Mouse (Mus musculus): ENCODE results near the gene Hoxd12. TPM values are rescaled to one million over a fixed set of nuclear protein-coding genes. Genes with fewer than 3 reads are reported as not detected.

The Hoxd12 gene
- not detected for polyA plus RNA-seq (2017; shearing (Covaris generic))

DNA sequence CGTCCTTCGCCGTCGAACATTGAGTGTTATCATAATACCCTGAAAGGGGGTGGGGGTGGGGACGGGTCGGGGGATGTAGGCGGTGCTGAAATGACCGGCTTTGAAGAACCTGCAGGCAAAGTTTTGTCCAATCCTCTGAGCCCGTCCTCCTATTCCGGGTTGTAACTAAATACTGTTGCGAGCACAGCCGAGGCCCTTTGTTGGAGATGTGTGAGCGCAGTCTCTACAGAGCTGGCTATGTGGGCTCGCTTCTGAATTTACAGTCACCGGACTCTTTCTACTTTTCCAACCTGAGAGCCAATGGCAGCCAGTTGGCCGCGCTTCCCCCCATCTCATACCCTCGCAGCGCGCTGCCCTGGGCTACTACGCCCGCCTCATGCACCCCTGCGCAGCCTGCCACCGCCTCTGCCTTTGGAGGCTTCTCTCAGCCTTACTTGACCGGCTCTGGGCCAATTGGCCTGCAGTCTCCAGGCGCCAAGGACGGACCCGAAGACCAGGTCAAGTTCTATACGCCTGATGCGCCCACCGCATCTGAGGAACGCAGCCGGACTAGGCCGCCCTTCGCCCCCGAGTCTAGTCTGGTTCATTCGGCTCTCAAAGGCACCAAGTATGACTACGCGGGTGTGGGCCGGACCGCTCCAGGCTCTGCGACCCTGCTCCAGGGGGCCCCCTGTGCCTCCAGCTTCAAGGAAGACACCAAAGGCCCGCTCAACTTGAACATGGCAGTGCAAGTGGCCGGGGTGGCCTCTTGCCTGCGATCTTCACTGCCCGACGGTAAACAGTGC lies at the start of gene Hoxd12:
Gene Hoxd12 (plus strand): TSS at position 133 of the 785 bp plus-strand sequence.

DNA sequence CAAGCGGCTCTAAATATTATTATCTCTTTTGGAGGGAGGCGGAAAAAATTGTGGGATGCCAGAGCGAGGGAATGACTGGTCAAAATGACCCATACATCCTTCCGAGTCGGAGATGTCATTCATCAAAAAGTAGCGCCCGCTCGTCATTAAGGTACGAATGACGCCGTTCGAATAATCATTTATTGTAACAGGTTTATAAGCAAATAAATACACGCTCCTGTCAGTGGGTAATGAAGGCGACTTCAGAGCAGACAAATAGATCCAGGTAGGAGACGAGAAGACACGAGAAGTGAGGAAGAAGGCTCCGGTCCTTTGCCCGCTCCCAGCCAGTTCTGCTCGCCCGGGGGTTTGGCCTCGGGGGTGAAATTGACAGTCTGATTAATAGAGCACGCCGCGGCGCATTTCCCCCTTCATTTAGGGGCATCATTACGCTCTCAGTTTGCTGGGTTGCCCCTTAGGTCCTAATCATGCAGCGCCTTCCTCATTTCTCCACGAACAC lies 15.3 kb upstream of the Hoxd12 start, which contains the start of gene Evx2:
Gene Evx2 (minus strand): TSS at position 51 of the 499 bp plus-strand sequence.

DNA sequence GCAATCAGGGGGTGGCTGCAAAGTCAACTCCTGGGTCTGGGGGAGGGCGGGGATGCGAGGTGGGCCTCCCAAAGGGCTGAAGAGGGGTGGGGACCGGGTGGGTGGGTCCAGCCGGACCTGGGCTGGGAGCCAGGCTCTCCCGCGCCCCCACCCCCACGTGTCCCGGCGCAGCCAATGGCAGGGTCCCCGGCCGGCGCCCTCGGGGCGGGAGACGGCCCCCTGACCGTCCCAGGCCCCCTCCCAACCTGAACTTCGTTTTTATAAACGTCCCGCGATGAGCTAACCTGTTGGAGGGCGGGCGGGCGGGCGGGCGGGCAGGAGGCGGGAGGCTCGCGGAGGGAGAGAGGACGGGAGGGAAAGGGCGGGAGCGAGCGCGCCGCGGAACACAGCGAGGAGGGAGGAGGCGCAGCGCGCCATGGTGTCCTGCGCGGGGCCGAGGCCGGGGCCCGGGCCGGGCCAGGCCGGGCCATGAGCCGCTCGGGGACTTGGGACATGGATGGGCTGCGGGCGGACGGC lies 6.9 kb upstream of the Hoxd12 start, which contains the start of gene Hoxd13:
Gene Hoxd13 (plus strand): TSS at position 469 of the 516 bp plus-strand sequence.

DNA sequence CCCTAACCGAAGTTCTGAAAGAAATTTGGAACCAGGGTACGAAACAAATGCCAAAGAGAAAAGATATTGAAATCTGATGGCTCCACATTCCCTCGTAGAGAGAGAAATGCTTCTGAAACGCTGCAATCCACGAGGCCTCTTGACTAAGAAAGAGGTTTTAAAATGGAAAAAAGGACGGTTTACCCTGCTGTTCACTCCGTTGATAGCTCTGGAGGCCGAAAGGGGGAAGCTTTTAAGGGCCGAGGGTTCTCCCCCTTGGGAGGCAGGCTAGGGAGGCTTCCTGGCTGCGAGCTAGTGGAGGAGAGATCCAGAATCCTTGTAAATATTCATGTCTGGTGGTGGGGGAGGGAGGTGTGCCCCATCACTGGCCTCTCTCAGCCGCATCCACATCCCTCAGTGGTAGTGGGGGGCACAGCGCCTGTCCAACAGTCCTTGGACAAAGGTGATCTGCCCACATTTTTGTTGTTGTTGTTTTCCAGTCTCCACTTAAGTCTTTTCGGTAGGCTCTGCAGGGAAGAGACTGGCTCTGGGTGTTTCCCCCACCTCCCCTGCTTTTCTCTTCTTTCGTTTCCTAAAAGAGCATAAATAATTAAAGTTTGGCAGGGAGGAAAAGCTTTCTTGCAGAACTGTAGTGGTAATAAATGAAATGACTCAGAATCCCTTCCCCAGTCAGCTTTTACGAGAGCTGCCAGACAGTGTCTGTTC lies 4.2 kb downstream of the Hoxd12 start, which contains the start of gene Hoxd11:
Gene Hoxd11 (plus strand): TSS at position 667 of the 705 bp plus-strand sequence.

DNA sequence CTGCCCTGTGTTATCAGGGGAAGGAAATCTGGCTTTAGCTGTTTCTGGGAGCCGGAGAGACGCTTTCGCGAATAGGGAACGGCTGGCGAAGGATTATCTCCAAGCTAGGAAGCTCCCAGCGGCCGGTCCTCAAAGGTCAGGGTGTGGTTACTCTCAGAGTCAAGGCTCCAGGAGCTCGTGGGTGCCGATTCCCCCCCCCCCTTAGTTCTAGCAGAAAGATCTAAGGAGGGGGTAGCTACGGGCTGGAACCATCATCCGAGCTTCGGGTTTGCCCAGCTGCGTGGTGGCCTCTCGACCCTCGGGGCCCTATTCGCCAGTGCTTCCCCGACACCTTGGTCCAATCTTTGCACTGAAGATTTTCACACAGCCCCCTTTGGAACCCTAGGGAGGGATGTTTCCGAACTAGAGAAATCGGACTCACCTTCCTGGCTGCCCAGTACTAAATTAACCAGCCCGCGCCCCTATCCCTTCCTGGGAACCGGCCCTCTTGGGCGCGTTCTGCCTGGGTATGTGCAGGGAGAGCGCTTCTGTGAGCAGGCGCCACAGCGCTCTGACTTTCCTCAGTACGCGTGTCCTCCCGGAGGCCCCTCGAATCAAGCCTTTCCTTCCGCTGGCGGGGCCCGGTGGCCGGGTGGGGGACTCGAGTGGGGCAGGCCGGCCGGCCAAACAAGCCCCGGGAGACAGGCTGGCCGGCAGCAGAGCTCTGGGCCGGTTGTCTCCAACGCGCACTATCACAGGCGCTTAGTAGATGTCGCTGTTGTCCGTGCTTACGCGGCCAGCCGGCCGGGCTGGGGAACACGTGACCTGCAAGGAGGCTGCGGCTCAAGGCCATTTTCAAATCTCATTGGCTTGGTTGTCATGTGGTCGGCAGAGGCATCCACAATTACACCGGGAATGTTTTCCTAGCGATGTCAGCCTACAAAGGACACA lies 16.5 kb downstream of the Hoxd12 start, which contains the start of gene Hoxd10:
Gene Hoxd10 (plus strand): TSS at position 903 of the 930 bp plus-strand sequence.

DNA sequence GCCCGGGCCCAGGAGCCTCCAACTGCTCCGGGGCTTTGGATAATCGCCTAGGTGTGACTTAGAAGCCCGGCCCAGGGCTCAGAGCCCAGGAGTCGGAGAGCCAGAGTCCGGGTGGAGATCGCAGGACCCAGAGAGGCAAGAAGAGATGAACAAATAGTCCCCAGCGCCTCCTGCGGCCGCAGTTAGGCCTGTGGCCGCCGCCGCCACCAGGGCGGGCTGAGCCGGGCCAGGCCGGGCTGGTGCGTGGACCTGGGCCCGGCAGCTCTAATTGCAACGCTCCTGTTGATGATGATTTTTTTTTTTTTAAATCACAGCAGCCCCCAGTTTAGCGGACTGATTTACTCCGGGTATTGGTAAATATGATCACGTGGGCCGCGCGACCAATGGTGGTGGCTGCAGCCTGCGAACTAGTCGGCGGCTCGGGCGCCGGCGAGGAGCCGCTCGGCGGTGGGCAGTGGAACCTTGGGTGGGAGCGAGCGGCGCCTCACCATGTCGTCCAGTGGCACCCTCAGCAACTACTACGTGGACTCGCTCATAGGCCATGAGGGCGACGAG lies 22.8 kb downstream of the Hoxd12 start, which contains the start of gene Hoxd9:
Gene Hoxd9 (plus strand): TSS at position 161 of the 555 bp plus-strand sequence.

DNA sequence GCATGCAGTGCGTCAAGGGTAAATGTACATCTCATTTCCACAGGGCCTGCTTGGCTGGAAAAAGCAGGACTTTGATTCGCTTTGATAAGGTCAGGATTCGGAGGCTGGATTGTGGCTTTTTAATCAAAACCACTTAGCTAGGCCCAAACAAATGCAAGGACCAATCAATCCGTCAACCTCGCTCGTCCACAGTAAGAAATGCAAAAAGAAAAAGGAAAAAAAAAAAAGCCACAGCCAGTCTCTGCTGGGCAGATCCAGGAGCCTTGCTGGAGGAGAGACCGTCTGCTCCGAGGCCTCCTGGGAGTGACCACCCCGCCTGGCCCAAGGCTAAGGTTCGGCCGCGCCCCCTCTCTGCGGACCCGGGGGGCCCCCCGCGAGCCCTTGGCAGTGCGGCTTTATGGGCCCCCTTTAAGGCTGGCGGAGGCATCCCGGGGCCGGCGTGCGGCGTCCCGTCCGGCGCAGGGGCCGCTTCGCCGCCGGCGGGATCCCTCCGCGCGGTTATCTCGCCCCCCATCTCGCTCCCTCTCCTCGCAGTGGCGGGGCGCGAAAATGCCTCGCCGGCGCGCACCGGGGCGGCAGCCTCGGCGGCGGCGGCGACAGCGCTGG lies 29.7 kb downstream of the Hoxd12 start, which contains the start of gene Hoxd8:
Gene Hoxd8 (plus strand): TSS at position 223 of the 606 bp plus-strand sequence.

DNA sequence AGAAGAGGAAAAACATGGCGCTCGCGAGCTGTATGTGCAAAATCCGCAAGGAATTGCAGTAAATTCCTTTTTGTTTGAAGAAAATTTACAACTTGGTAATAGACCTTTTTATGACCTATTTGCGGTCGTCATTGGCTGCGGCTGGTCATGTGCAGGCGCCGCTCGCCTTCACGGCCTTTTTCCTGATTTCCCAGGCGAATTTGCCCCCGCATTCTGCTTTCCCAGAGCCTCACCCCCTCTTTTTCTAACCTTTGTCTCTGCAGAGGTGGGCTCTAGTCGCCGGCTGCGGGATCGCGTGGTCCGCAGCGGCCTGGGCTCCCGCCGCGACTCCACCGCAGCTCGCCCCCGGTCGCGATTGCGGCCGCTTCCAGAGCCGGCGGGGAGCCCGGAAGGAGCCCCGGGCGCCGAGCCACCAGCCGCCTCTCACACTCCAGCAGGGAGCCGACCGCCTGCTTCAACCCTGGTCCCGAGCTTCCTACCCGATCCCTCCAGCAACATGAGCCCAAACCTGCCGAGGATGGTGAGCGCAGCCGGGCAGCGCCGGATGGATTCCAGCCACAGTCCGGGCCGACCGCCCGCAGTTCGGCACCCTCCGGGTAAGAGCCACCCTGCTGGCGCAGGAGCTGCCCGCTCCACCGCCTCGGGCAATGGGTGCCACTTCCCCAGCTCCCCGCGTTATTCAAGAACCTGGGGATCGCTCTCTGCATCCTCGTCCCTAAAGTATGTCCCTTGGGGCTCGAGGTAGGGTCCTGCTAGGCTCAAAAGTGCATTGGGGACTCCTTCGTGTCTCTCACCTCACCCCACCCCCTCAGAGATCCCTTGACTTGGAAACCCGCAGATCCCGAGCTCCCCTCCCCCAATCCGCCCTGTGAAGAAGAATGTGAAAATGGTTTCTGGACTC lies 37.2 kb downstream of the Hoxd12 start, which contains the start of the genes Hoxd3 and Hoxd4:
Gene Hoxd3 (plus strand): TSS at position 207 of the 901 bp plus-strand sequence.
Gene Hoxd4 (plus strand): TSS at position 209 of the 901 bp plus-strand sequence.

DNA sequence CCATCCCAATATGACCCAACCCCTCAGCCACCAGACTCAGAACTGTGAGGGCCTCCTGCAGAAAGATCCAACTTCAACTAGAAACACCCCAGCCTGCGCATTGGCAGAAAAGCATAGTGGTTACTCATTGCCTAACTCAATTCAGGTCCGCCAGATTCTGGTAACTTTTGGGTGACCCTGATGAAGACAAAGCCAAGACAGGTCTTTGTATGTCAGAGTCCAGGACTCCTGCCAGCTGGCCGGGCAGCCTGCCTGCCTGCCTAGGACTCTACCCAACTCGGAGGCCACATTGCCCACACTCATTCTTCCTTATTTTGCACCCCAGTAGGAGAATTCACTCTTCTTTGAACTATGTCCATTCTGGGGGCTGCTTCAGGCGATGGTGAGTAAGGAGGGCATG lies 51.7 kb downstream of the Hoxd12 start, which contains the start of gene Gm28230:
Gene Gm28230 (plus strand): TSS at position 178 of the 400 bp plus-strand sequence.

Other genes with a start within 250 kb of the Hoxd12 start
- 23.7 TPM for gene Lnpk, start 95.6 kb upstream of the Hoxd12 start, polyA plus RNA-seq (2017; shearing (Covaris generic))
- gene Evx2, start 15.5 kb upstream of the Hoxd12 start, polyA plus RNA-seq (2017; shearing (Covaris generic)), result not detected
- not detected for gene Hoxd13, start 6.7 kb upstream of the Hoxd12 start, polyA plus RNA-seq (2017; shearing (Covaris generic))
- gene Hoxd11, start 4.5 kb downstream of the Hoxd12 start, polyA plus RNA-seq (2017; shearing (Covaris generic)), result not detected
- gene Hoxd10, start 16.9 kb downstream of the Hoxd12 start, polyA plus RNA-seq (2017; shearing (Covaris generic)), result not detected
- gene Hoxd9, start 22.7 kb downstream of the Hoxd12 start, polyA plus RNA-seq (2017; shearing (Covaris generic)), result not detected
- gene Hoxd8, start 29.6 kb downstream of the Hoxd12 start, polyA plus RNA-seq (2017; shearing (Covaris generic)), result not detected
- not detected for gene Hoxd3, start 36.9 kb downstream of the Hoxd12 start, polyA plus RNA-seq (2017; shearing (Covaris generic))
- gene Hoxd4, start 36.9 kb downstream of the Hoxd12 start, polyA plus RNA-seq (2017; shearing (Covaris generic)), result not detected
- not detected for gene Gm28230, start 51.7 kb downstream of the Hoxd12 start, polyA plus RNA-seq (2017; shearing (Covaris generic))
- not detected for gene Hoxd1, start 88.0 kb downstream of the Hoxd12 start, polyA plus RNA-seq (2017; shearing (Covaris generic))
- gene Mtx2, start 150.8 kb downstream of the Hoxd12 start, polyA plus RNA-seq (2017; shearing (Covaris generic)), result 11.6 TPM

Data from CD4-positive, CD25-positive, alpha-beta regulatory T cell, adult 9 weeks (primary cell).